Mouse (Mus musculus): ENCODE measurements around the gene Oaz3. TPM values are rescaled to one million over a fixed set of nuclear protein-coding genes. Genes with fewer than 3 reads are reported as not detected.
A peak's percentile ranks its signal among the peaks of the same experiment; 100 is the strongest.

Gene Oaz3
- polyA plus RNA-seq, 1 experiment from 2014 or later = 0.36 TPM

GRCm38 (mm10) chr3:94465632-94466430, 22.1 kb upstream of the Oaz3 start:
- WGBS = 39% methylated on average over 13 of the region's 13 CpGs
- 0 out of 2 replicates have a peak overlapping the region, but pooled peaks have one; percentile 3 for H3K9ac ChIP-seq (replicated peaks; ENCODE audit: low read length)
- no peaks in the 10 kb centered on the region for H3K36me3 ChIP-seq (ENCODE audit: control insufficient read depth, insufficient read depth, low read length)
- no peak overlapping the region for H3K4me2 ChIP-seq (ENCODE audit: low read length)
- peak overlapping the region; percentile 86 for H3K27ac ChIP-seq (replicated peaks; ENCODE audit: low read depth, low read length)
- H3K4me1 ChIP-seq (ENCODE audit: control insufficient read depth, insufficient read depth, low read length) = peaks cover 30% of the 10 kb centered on the region
- no peak overlapping the region for H3K4me3 ChIP-seq (replicated peaks; ENCODE audit: low read depth, low read length)
- peak; percentile 68 for DNase-seq
- peak; percentile 60 for ATAC-seq (ENCODE audit: low FRiP score, low TSS enrichment)
- H3K9me3 ChIP-seq (ENCODE audit: control insufficient read depth, low read length) = no peaks in the 10 kb centered on the region
- no peaks in the 10 kb centered on the region for H3K27me3 ChIP-seq (ENCODE audit: control insufficient read depth, insufficient read depth, low read length)

- DNase-seq (peak; percentile 86), ATAC-seq (ENCODE audit: low FRiP score, low TSS enrichment) (peak; percentile 66)
- Histone ChIP-seq H3K27ac (replicated peaks; ENCODE audit: low read depth, low read length) (peak overlapping the region; percentile 86), H3K36me3 (ENCODE audit: control insufficient read depth, insufficient read depth, low read length) (no peaks in the 10 kb centered on the region), H3K9ac (replicated peaks; ENCODE audit: low read length) (peak overlapping the region; percentile 20; the same call in 1 of the 2 replicates), H3K4me1 (ENCODE audit: control insufficient read depth, insufficient read depth, low read length) (peaks cover 30% of the 10 kb centered on the region), H3K27me3 (ENCODE audit: control insufficient read depth, insufficient read depth, low read length) (no peaks in the 10 kb centered on the region), H3K4me3 (replicated peaks; ENCODE audit: low read depth, low read length) (no peak overlapping the region), H3K4me2 (ENCODE audit: low read length) (peak overlapping the region; percentile 24), H3K9me3 (ENCODE audit: control insufficient read depth, low read length) (no peaks in the 10 kb centered on the region)
- WGBS = 30% methylated on average over 11 of the region's 11 CpGs
Measured at GRCm38 (mm10) chr3:94463926-94464578, 20.3 kb upstream of the Oaz3 start.

GRCm38 (mm10) chr3:94459834-94460233, 16.1 kb upstream of the Oaz3 start:
- Histone ChIP-seq H3K4me1 (ENCODE audit: control insufficient read depth, insufficient read depth, low read length) (peaks cover 15% of the 10 kb centered on the region), H3K9me3 (ENCODE audit: control insufficient read depth, low read length) (no peaks in the 10 kb centered on the region), H3K4me2 (ENCODE audit: low read length) (no peak overlapping the region), H3K27ac (replicated peaks; ENCODE audit: low read depth, low read length) (no peak overlapping the region), H3K9ac (replicated peaks; ENCODE audit: low read length) (no peak overlapping the region), H3K4me3 (replicated peaks; ENCODE audit: low read depth, low read length) (no peak overlapping the region), H3K36me3 (ENCODE audit: control insufficient read depth, insufficient read depth, low read length) (no peaks in the 10 kb centered on the region), H3K27me3 (ENCODE audit: control insufficient read depth, insufficient read depth, low read length) (no peaks in the 10 kb centered on the region)
- no peak for ATAC-seq (ENCODE audit: low FRiP score, low TSS enrichment)
- WGBS = 100% methylated on average over 2 of the region's 2 CpGs
- DNase-seq = no peak

GRCm38 (mm10) chr3:94457055-94457454, 13.3 kb upstream of the Oaz3 start:
- no peaks in the 10 kb centered on the region for H3K9me3 ChIP-seq (ENCODE audit: control insufficient read depth, low read length)
- H3K4me2 ChIP-seq (ENCODE audit: low read length) = peak overlapping the region; percentile 49
- WGBS = 75% methylated on average over 3 of the region's 3 CpGs
- no peaks in the 10 kb centered on the region for H3K36me3 ChIP-seq (ENCODE audit: control insufficient read depth, insufficient read depth, low read length)
- H3K4me3 ChIP-seq (replicated peaks; ENCODE audit: low read depth, low read length) = peak overlapping the region; percentile 34
- ATAC-seq (ENCODE audit: low FRiP score, low TSS enrichment) (peak; percentile 36), DNase-seq (no peak)
- H3K4me1 ChIP-seq (ENCODE audit: control insufficient read depth, insufficient read depth, low read length) = no peaks in the 10 kb centered on the region
- no peaks in the 10 kb centered on the region for H3K27me3 ChIP-seq (ENCODE audit: control insufficient read depth, insufficient read depth, low read length)
- 0 out of 2 replicates have a peak overlapping the region, but pooled peaks have one; percentile 0 for H3K27ac ChIP-seq (replicated peaks; ENCODE audit: low read depth, low read length)
- no peak overlapping the region for H3K9ac ChIP-seq (replicated peaks; ENCODE audit: low read length)

- H3K9me3 ChIP-seq (ENCODE audit: control insufficient read depth, low read length) = no peaks in the 10 kb centered on the region
- peak overlapping the region; percentile 49 for H3K4me2 ChIP-seq (ENCODE audit: low read length)
- ATAC-seq (ENCODE audit: low FRiP score, low TSS enrichment) (peak; percentile 85), DNase-seq (peak; percentile 99)
- peak overlapping the region; percentile 36 for H3K9ac ChIP-seq (replicated peaks; ENCODE audit: low read length)
- WGBS = 1% methylated on average over 12 of the region's 12 CpGs
- H3K27me3 ChIP-seq (ENCODE audit: control insufficient read depth, insufficient read depth, low read length) = no peaks in the 10 kb centered on the region
- no peaks in the 10 kb centered on the region for H3K36me3 ChIP-seq (ENCODE audit: control insufficient read depth, insufficient read depth, low read length)
- H3K4me3 ChIP-seq (replicated peaks; ENCODE audit: low read depth, low read length) = peak overlapping the region; percentile 34
- H3K27ac ChIP-seq (replicated peaks; ENCODE audit: low read depth, low read length) = 0 out of 2 replicates have a peak overlapping the region, but pooled peaks have one; percentile 0
- no peaks in the 10 kb centered on the region for H3K4me1 ChIP-seq (ENCODE audit: control insufficient read depth, insufficient read depth, low read length)
Measured at GRCm38 (mm10) chr3:94456529-94457000, 12.8 kb upstream of the Oaz3 start.

- ATAC-seq (ENCODE audit: low FRiP score, low TSS enrichment) (no peak), DNase-seq (no peak)
- no peak overlapping the region for H3K27ac ChIP-seq (replicated peaks; ENCODE audit: low read depth, low read length)
- no peak overlapping the region for H3K4me2 ChIP-seq (ENCODE audit: low read length)
- no peaks in the 10 kb centered on the region for H3K27me3 ChIP-seq (ENCODE audit: control insufficient read depth, insufficient read depth, low read length)
- no peaks in the 10 kb centered on the region for H3K9me3 ChIP-seq (ENCODE audit: control insufficient read depth, low read length)
- 91% methylated on average over 2 of the region's 2 CpGs for WGBS
- no peak overlapping the region for H3K4me3 ChIP-seq (replicated peaks; ENCODE audit: low read depth, low read length)
- H3K9ac ChIP-seq (replicated peaks; ENCODE audit: low read length) = no peak overlapping the region
- H3K36me3 ChIP-seq (ENCODE audit: control insufficient read depth, insufficient read depth, low read length) = peaks cover 59% of the 10 kb centered on the region
- H3K4me1 ChIP-seq (ENCODE audit: control insufficient read depth, insufficient read depth, low read length) = no peaks in the 10 kb centered on the region
Measured at GRCm38 (mm10) chr3:94449377-94449776, 5.7 kb upstream of the Oaz3 start.

- Histone ChIP-seq H3K27me3 (ENCODE audit: control insufficient read depth, insufficient read depth, low read length) (no peaks in the 10 kb centered on the region), H3K9ac (replicated peaks; ENCODE audit: low read length) (peak within 1 kb of the TSS; percentile 93), H3K4me3 (replicated peaks; ENCODE audit: low read depth, low read length) (peak within 1 kb of the TSS; percentile 98), H3K9me3 (ENCODE audit: control insufficient read depth, low read length) (no peaks in the 10 kb centered on the region), H3K4me1 (ENCODE audit: control insufficient read depth, insufficient read depth, low read length) (0 out of 2 replicates have a peak, but pooled peaks cover 5% of the 10 kb centered on the region), H3K4me2 (ENCODE audit: low read length) (peak within 1 kb of the TSS; percentile 87), H3K27ac (replicated peaks; ENCODE audit: low read depth, low read length) (peak within 1 kb of the TSS; percentile 74), H3K36me3 (ENCODE audit: control insufficient read depth, insufficient read depth, low read length) (peaks cover 34% of the 10 kb centered on the region)
- DNase-seq (peak; percentile 98), ATAC-seq (ENCODE audit: low FRiP score, low TSS enrichment) (peak; percentile 98)
- WGBS = under 1% methylated on average over 39 of the region's 39 CpGs
Measured at GRCm38 (mm10) chr3:94442951-94443596, 641 bp downstream of the Oaz3 start, which contains the start of gene Mrpl9. Gene Mrpl9 (plus strand): TSS chr3:94443318.

- Histone ChIP-seq H3K4me1 (ENCODE audit: control insufficient read depth, insufficient read depth, low read length) (0 out of 2 replicates have a peak, but pooled peaks cover 5% of the 10 kb centered on the region), H3K9me3 (ENCODE audit: control insufficient read depth, low read length) (no peaks in the 10 kb centered on the region), H3K9ac (replicated peaks; ENCODE audit: low read length) (no peak overlapping the region), H3K27me3 (ENCODE audit: control insufficient read depth, insufficient read depth, low read length) (no peaks in the 10 kb centered on the region), H3K36me3 (ENCODE audit: control insufficient read depth, insufficient read depth, low read length) (peaks cover 15% of the 10 kb centered on the region), H3K4me3 (replicated peaks; ENCODE audit: low read depth, low read length) (no peak overlapping the region), H3K4me2 (ENCODE audit: low read length) (no peak overlapping the region), H3K27ac (replicated peaks; ENCODE audit: low read depth, low read length) (no peak overlapping the region)
- WGBS = 39% methylated on average over 3 of the region's 3 CpGs
- ATAC-seq (ENCODE audit: low FRiP score, low TSS enrichment) = no peak
- DNase-seq = peak; percentile 53
Measured at GRCm38 (mm10) chr3:94441182-94441581, 2.5 kb downstream of the Oaz3 start.
